Mouse (Mus musculus) bone marrow, adult 2 months (tissue): ENCODE measurements around the gene Pfdn4. TPM values are rescaled to one million over a fixed set of nuclear protein-coding genes. Genes with fewer than 3 reads are reported as not detected.

Experiments
- H3K27ac ChIP-seq: fragments of 200-500 bp; 2 replicates; pipeline ENCODE4 v1.5.1; 2012; ENCODE audit warnings: low read depth, mild to moderate bottlenecking, control low read depth, inconsistent platforms, low read length; ENCODE audit not compliant: control insufficient read depth, poor library complexity, insufficient read depth
- H3K4me1 ChIP-seq: fragments of 200-500 bp; 2 replicates; pipeline ENCODE4 v1.6.1; 2011; ENCODE audit warnings: low read length; ENCODE audit not compliant: control insufficient read depth, insufficient read depth
- H3K4me3 ChIP-seq: fragments of 200-500 bp; replicated peaks from 2 replicates; pipeline ENCODE3; 2011; ENCODE audit warnings: mild to moderate bottlenecking, low read depth, low read length, control low read depth; ENCODE audit not compliant: control insufficient read depth
- CTCF ChIP-seq: fragments of 200-500 bp; IDR thresholded peaks from 2 replicates; pipeline ENCODE4 v1.5.1; 2011; ENCODE audit warnings: low read length, control low read depth; ENCODE audit not compliant: control insufficient read depth, insufficient read depth
- POLR2A ChIP-seq: fragments of 200-500 bp; IDR thresholded peaks from 2 replicates; pipeline ENCODE4 v1.6.1; 2011; ENCODE audit warnings: low read depth, mild to moderate bottlenecking, control low read depth, low read length, borderline replicate concordance; ENCODE audit not compliant: control insufficient read depth
- WGBS: fragments of 180-500 bp; shearing (Covaris S2); methylation state at CpG from one replicate; pipeline ENCODE4 v1.1.7; 2018; 5-methylcytosine and 5-hydroxymethylcytosine counted together
- polyA plus RNA-seq: library from polyadenylated mRNA; stranded (reverse); fragments of >200 nt; gene quantifications from 2 replicates; pipeline ENCODE4 v1.2.4, GENCODE M21; 2011; ENCODE audit warnings: low replicate concordance; ENCODE audit not compliant: missing spikeins, insufficient read depth, insufficient read length

The Pfdn4 gene
- polyA plus RNA-seq, 1 experiment, result 55.7 TPM

DNA sequence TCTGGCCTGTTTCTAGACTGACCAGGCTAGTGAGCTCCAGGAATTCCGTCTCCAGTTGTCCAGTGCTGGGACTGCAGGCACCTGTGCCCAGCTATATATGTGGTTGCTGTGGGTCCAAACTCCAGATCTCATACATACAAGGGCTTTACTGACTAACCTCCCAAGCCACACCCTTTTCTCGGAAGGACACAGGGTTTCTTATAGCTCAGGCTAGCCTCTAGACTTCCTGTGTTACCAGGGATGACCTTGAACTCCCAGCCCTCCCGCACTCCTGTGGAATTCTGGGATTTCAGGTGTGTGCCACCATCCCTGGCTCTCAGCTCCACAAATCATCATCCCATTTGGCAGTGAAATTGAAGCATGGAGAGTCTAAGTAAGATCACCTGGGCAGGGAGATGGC is 34.0 kb downstream of the Pfdn4 start:
- Histone ChIP-seq H3K27ac (no peak overlapping the region), H3K4me3 (no peak overlapping the region), H3K4me1 (no peaks in the 10 kb centered on the region)
- WGBS, result 77% methylated on average over 3 of the region's 3 CpGs
- TF ChIP-seq CTCF (no peak), POLR2A (no peak)

DNA sequence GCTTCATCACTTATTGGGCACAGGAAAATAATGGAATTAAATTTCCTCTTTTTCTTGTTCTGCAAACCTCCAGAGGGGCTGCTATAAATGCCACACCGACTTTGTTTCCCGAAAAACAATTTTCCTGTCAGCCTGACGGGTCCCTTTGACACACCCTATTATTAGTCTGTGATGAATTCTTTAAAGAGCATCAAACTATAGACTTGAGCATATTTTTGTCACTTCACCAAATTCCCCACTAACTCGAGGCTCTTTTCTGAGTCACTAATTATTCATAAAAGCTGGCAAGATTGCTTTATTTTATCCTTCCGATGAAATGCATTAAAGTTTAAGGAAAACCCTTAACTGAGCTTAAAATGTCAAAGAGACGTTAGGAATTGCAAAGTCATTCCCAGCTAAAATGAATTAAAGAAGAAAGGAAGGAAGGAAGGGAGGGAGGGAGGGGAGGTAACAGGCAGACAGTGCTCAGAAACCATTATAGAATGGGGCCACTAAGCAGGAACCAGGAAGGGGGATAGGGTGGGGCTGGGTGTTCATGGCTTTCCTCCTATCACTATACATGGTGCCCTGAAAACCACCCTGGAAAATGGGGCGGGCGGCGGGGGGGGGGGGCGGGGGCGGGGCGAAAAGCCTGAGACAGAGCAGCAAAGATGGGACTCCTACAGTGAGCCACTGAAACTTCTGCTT is 38.0 kb downstream of the Pfdn4 start:
- Histone ChIP-seq H3K4me1 (no peaks in the 10 kb centered on the region), H3K4me3 (no peak overlapping the region), H3K27ac (no peak overlapping the region)
- 6% methylated on average over 12 of the region's 12 CpGs for WGBS
- no peak for TF ChIP-seq CTCF
- TF ChIP-seq POLR2A, result no peak

DNA sequence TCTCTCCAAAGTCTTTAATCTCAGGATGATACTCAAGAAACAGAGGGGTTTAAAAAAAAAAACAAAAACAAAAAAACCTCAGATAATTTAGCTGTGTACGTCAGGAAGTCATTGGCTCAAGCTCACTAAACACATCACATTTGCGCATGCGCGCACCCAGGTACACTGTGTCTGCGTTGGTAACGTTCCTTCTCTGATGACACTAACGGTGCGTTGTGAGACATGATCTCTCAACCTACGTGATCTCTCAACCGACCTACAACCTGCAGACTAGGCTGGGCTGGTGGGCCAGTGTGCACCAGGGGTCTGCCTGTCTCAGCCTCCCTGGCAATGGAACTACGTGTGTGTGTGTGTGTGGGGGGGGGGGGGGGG is 38.6 kb downstream of the Pfdn4 start:
- Histone ChIP-seq H3K4me3 (no peak overlapping the region), H3K4me1 (no peaks in the 10 kb centered on the region), H3K27ac (no peak overlapping the region)
- 82% methylated on average over 11 of the region's 11 CpGs for WGBS
- TF ChIP-seq CTCF (no peak), POLR2A (no peak)

DNA sequence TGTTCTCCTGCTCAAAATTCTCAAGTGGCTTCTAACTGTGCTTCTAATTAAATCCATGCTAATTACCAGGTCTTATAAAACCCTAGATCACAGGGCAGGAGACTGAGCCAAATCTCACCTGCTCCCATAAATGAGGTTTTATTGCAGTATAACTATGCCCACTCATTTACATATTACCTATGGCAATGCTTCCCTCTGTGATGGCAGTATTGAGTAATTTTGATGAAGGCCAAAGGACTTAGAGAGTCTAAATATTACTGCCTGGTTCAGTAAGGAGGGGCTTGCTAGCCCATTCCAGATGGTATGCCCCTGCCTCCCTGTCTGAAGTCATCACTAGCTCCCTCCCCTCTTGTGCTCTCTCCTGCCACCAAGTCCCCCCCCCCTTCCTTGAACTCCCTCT is 39.6 kb downstream of the Pfdn4 start:
- no peak overlapping the region for H3K27ac ChIP-seq
- H3K4me3 ChIP-seq, result no peak overlapping the region
- H3K4me1 ChIP-seq, result no peaks in the 10 kb centered on the region
- TF ChIP-seq CTCF (no peak), POLR2A (no peak)

DNA sequence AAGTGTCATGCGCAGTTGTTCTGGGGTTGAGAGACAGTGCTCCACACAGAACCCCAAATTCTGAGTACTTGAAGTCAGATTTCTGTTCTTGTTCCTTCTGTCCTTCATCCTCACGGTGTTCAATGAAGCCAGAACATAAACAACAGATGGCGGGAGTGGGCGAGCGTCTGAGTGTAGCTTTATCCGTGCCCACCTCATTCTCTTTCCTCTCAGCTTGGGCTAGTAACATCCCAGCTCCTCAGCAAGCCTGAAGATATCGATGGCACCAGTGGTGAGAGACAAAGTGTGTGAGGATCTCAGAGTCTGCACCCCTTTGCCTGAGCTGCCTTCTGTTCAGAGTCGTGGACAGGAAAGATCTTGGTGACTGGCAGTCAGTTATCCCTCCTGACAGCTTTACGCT is 43.0 kb downstream of the Pfdn4 start:
- no peak overlapping the region for H3K27ac ChIP-seq
- TF ChIP-seq CTCF (no peak), POLR2A (no peak)
- H3K4me1 ChIP-seq, result no peaks in the 10 kb centered on the region
- 79% methylated on average over 9 of the region's 9 CpGs for WGBS
- H3K4me3 ChIP-seq, result no peak overlapping the region

DNA sequence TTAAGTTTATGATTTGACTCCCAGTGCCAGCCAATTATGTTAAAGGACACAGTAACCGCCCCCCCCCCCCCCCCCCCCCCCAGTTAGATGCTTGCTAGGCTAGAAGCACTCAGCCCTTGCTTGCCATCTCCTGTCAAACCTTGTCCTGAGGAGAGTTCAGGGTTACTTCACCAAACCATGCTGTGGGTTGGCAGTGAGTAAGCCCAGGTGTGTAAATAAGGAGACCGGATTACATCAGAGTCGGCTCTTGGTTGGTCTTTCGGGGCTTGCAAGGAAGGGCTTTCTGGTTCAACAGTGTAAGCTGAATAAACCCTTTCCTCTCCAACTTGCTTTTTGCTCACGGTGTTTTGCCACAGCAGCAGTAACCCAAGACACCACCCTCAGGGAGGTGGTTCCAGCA is 47.4 kb downstream of the Pfdn4 start:
- TF ChIP-seq POLR2A, result no peak
- TF ChIP-seq CTCF, result no peak
- Histone ChIP-seq H3K4me3 (no peak overlapping the region), H3K27ac (no peak overlapping the region), H3K4me1 (no peaks in the 10 kb centered on the region)
- WGBS, result 72% methylated on average over 5 of the region's 5 CpGs

DNA sequence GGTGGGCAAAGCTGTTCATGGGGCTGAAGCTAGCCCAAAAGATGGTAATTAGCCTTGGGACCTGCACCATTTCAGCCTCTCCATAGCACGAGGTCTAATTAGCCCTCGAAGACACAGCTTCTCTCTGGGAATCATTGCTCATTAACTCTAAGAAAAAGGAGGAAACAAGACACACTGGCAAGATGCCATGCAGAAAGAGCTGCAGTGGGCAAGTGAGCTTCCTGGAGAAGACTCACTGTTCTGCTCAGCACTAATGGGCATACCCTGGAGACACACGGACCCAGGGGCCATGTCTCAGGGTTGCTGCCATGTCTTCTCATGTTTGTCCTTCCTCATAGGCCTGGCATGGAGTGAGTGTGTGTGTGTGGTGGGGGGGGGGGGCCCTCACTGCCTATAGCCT is 47.9 kb downstream of the Pfdn4 start:
- WGBS, result 29% methylated on average over 3 of the region's 3 CpGs

DNA sequence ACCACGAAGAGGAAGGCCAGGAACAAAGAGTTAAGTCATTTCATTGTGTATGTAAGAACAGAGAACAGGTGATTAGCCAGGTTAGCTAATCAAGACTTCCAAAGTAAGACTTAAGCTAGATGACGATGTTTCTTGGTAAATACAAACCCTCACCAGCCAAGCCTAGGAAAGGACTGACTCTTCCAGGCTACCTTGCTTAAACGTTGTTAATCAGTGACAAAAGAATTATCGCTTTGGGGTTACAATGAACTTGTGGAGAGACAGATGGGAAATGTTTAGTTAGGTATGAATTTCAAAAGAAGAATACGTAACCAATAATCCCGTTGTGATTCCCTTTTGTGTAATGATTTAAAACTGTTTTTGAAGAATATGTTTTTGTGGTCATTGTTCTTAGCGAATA is 48.7 kb downstream of the Pfdn4 start:
- TF ChIP-seq CTCF, result no peak
- TF ChIP-seq POLR2A, result no peak
- 40% methylated on average over 7 of the region's 7 CpGs for WGBS
- H3K4me3 ChIP-seq, result no peak overlapping the region
- no peaks in the 10 kb centered on the region for H3K4me1 ChIP-seq
- no peak overlapping the region for H3K27ac ChIP-seq

More for the DNA sequence above, 47.9 kb downstream of the Pfdn4 start:
- Histone ChIP-seq H3K27ac (no peak overlapping the region), H3K4me1 (no peaks in the 10 kb centered on the region), H3K4me3 (no peak overlapping the region)
- TF ChIP-seq CTCF (no peak), POLR2A (no peak)

DNA sequence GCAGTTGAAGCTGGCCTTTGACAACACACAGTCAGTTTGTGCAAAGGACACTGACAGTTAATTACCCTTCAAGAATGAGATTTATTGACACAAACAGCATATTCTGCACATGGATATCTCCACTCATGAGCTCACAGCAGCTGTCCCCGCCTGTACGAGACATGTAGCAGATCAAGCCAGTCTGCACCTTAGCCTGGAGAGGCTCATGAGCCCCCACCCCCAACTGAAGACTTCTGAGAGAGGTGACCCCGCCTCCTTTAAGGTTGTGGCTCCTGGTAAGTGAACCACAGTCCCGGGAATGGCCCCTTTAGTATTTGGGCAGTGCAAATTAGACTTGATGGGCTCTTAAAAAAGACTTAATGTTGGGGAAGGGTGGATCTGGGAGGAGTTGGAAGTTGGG is 49.5 kb downstream of the Pfdn4 start:
- no peak for TF ChIP-seq POLR2A
- no peak for TF ChIP-seq CTCF
- Histone ChIP-seq H3K27ac (no peak overlapping the region), H3K4me3 (no peak overlapping the region), H3K4me1 (no peaks in the 10 kb centered on the region)
- 56% methylated on average over 4 of the region's 4 CpGs for WGBS
